In genomic region chr11:121017703-121018102, GRCm38 (mm10) we compare ENCODE assay signal across 1 mouse cellular context.
TF ChIP-seq lines count a peak whose summit lies in the region.

No protein-coding gene starts in this region.

TF ChIP-seq in CH12.LX, 34 proteins besides CTCF, POLR2A, EP300 and RAD21 (continued from another document):
- TF ChIP-seq MAX (IDR thresholded peaks at IDR 0.05; ENCODE audit: low read length): 0 out of 2 replicates have a peak, but pooled peaks have one; percentile 21
- no peak for TF ChIP-seq GABPA (IDR thresholded peaks at IDR 0.05; ENCODE audit: insufficient replicate concordance, low read depth, low read length)
